Mouse (Mus musculus) heart, embryonic 12.5 days (tissue): ENCODE data around the gene Preb. TPM values are rescaled to one million over a fixed set of nuclear protein-coding genes. Genes with fewer than 3 reads are reported as not detected.

Source experiments
- ATAC-seq: fragments of 200-750 bp; cut with Nextera tagmentation; 2 replicates; pipeline ENCODE4 v1.8.0; 2017; ENCODE audit warnings: moderate TSS enrichment, moderate library complexity; ENCODE audit not compliant: insufficient number of reproducible peaks, low FRiP score
- H3K27ac ChIP-seq: fragments of 300-500 bp; sonication (generic); 2 replicates; pipeline ENCODE4 v1.5.1; 2016; ENCODE audit warnings: mild to moderate bottlenecking, moderate library complexity; ENCODE audit not compliant: poor library complexity, severe bottlenecking
- H3K27me3 ChIP-seq: fragments of 300-500 bp; sonication (generic); replicated peaks from 2 replicates; pipeline ENCODE4 v1.6.1; 2016; ENCODE audit warnings: mild to moderate bottlenecking, moderate library complexity
- H3K36me3 ChIP-seq: fragments of 300-500 bp; sonication (generic); 2 replicates; pipeline ENCODE4 v1.6.1; 2016; ENCODE audit warnings: mild to moderate bottlenecking, moderate library complexity
- H3K4me1 ChIP-seq: fragments of 300-500 bp; sonication (generic); replicated peaks from 2 replicates; pipeline ENCODE4 v1.6.1; 2016; ENCODE audit warnings: mild to moderate bottlenecking
- H3K4me2 ChIP-seq: fragments of 300-500 bp; sonication (generic); 2 replicates; pipeline ENCODE4 v1.6.1; 2016; ENCODE audit warnings: mild to moderate bottlenecking, moderate library complexity
- H3K4me3 ChIP-seq: fragments of 300-500 bp; sonication (generic); 2 replicates; pipeline ENCODE4 v1.5.1; 2016; ENCODE audit warnings: mild to moderate bottlenecking
- H3K9ac ChIP-seq: fragments of 300-500 bp; sonication (generic); 2 replicates; pipeline ENCODE4 v1.6.1; 2016; ENCODE audit warnings: mild to moderate bottlenecking, moderate library complexity
- H3K9me3 ChIP-seq: fragments of 300-500 bp; sonication (generic); replicated peaks from 2 replicates; pipeline ENCODE4 v1.6.1; 2016; ENCODE audit warnings: mild to moderate bottlenecking, moderate library complexity
- whole genome bisulfite sequencing: fragments of 180-500 bp; shearing (Covaris S2); methylation state at CpG from one replicate; pipeline ENCODE4 v1.1.7; 2016; 5-methylcytosine and 5-hydroxymethylcytosine counted together
- polyA plus RNA-seq: library from polyadenylated mRNA; unstranded; fragments of >200 nt; fragmentation: Nextera tagmentation; extraction: Ambion mirVana; gene quantifications from 2 replicates; pipeline ENCODE4 v1.2.1, GENCODE M21; 2016

Gene Preb
- polyA plus RNA-seq, 1 experiment from 2014 or later, result 86.0 TPM

DNA sequence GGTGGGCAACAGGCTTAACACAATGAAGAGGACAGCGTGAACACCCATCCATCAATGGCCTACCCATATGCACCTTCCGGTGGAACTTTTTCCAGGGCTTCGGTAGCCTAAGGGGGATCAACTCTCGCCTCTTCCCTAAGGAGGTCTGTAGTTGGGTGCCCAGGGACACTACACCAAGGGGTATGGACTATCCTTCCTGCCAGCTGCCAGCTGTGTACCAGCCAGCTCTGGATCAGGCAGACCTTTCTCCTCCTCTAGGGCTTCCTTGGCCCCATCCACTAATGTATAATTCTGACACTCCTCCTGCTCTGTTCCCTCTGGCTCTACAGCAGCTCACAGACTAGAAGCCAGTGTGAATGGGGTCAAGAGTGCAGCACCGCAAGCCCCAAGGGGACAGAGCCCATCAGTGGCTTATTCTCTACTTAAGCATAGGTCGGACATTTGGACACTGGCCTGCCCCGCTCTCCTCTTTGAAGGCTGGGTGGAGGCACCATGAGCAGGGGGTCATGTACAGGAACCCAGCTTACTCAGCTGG is 46.0 kb downstream of the Preb start:
- Histone ChIP-seq H3K4me3 (peak overlapping the region; percentile 51), H3K4me1 (peaks cover 85% of the 10 kb centered on the region), H3K9me3 (no peaks in the 10 kb centered on the region), H3K27me3 (no peaks in the 10 kb centered on the region), H3K36me3 (peaks cover 26% of the 10 kb centered on the region), H3K27ac (peak overlapping the region; percentile 94), H3K4me2 (peak overlapping the region; percentile 74), H3K9ac (peak overlapping the region; percentile 75)
- 65% methylated on average over 7 of the region's 7 CpGs for WGBS
- no peak for ATAC-seq

DNA sequence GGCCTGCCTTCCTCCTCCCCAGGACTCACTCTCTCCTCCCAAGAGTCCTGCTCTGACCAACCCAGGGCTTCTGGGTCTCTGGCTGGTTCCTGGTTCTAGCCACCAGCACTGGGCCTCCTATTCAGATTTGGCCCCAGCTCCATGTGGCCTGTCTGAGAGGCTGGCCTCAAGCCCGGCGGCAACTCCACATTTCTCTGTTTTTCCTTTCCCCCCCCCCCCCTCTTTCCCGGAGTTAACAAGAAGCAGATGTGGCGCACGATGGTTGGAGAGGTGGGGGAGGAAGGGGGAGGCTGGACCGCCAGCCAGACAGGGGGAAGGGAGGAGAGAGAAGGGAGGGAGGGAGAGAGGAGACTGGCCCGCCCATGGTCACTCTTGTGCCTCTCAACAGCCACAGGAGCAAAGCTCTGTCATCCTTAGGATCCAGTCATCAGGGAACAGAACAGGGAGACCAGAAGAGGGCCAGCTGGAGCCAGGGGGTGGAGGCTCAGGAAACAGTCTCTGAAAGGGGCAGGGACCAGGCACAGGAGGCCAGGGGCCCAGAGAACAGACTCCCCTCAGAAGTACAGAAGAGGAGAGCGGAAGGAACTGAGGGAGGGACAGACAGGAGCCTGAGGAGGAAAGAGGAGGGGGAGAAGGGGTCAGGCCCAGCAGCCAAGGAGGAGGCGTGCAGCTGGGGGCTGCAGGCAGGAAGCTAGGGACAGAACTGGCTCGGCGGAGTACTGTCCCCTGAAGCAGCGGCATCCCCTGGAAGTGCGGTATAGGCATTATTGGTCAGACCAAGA is 46.9 kb downstream of the Preb start, which contains the start of gene Emilin1:
Emilin1 (plus strand) TSS at position 343 of the 782 bp plus-strand sequence.
- Histone ChIP-seq H3K9me3 (no peaks in the 10 kb centered on the region), H3K9ac (peak within 1 kb of the TSS; percentile 75), H3K4me1 (peaks cover 89% of the 10 kb centered on the region), H3K4me2 (peak within 1 kb of the TSS; percentile 74), H3K36me3 (peaks cover 17% of the 10 kb centered on the region), H3K4me3 (peak within 1 kb of the TSS; percentile 51), H3K27ac (peak within 1 kb of the TSS; percentile 94), H3K27me3 (no peaks in the 10 kb centered on the region)
- ATAC-seq, result peak; percentile 80
- 19% methylated on average over 13 of the region's 13 CpGs for WGBS

DNA sequence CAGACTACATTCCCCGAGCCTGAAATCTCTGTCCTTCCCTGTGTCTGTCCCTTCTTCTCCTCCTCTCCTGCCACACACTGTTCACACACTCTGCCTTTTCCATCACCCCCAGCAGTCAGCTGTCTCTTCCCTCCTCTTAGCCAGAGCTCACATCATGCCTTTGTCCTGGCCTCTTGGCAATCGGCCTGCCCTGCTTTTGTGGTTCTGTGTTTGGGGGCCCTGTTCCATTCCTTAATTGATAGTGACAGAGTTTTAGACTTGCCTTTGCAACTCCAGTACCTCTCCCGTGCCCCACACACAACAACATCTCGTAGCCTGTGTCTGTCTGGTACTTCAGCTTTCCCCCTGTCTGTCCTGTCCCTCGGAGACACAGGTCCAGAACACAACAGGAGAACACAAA is 48.0 kb downstream of the Preb start:
- H3K4me1 ChIP-seq, result peaks cover 83% of the 10 kb centered on the region
- no peaks in the 10 kb centered on the region for H3K9me3 ChIP-seq
- peak overlapping the region; percentile 94 for H3K27ac ChIP-seq
- peaks cover 6% of the 10 kb centered on the region for H3K36me3 ChIP-seq
- 50% methylated on average over 5 of the region's 5 CpGs for WGBS
- no peak overlapping the region for H3K4me3 ChIP-seq
- H3K27me3 ChIP-seq, result no peaks in the 10 kb centered on the region
- H3K4me2 ChIP-seq, result no peak overlapping the region
- ATAC-seq, result no peak
- H3K9ac ChIP-seq, result no peak overlapping the region

DNA sequence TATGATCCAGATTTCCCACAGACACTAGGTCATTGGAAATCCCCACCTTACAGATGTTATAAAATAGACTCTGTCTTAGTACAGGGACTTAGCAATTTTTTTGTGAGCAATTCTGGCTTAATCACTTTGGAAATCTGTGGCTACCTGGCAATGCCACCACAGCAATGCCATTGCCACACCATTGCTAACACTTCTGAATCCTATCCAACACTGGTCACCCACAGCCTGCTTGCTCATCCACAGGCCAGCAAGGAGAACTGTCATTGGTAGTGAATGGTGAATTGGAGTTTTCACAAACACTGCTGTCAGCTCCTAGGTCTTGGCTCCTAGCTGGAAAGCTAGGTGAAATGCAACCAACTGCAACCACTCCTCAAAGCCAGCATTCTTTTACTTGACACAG is 49.7 kb downstream of the Preb start:
- peaks cover 8% of the 10 kb centered on the region; the same call in 1 of the 2 replicates for H3K36me3 ChIP-seq
- ATAC-seq, result no peak
- H3K9me3 ChIP-seq, result no peaks in the 10 kb centered on the region
- no peaks in the 10 kb centered on the region for H3K27me3 ChIP-seq
- no peak overlapping the region for H3K4me2 ChIP-seq
- H3K4me1 ChIP-seq, result peaks cover 81% of the 10 kb centered on the region
- peak overlapping the region; percentile 25; the same call in 1 of the 2 replicates for H3K27ac ChIP-seq
- H3K4me3 ChIP-seq, result no peak overlapping the region
- H3K9ac ChIP-seq, result no peak overlapping the region; the same call in 1 of the 2 replicates

DNA sequence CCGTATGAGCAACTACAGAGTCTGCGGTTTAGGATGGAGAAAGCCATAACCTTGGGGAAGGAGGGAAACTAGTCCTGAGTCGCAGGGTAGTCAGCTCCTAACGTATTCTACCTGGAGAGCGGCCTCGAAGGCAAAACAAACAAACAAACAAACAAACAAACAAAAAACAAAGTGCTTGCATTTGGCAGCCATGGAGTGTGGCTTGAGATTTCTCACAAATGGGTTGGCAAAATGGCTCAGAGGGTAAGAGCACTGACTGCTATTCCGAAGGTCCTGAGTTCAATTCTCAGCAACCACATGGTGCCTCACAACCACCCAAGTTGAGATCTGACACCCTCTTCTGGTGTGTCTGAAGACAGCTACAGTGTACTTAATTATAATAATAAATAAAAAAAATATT is 50.3 kb downstream of the Preb start:
- no peak overlapping the region for H3K4me2 ChIP-seq
- ATAC-seq, result no peak
- H3K4me1 ChIP-seq, result peaks cover 78% of the 10 kb centered on the region
- H3K36me3 ChIP-seq, result peaks cover 14% of the 10 kb centered on the region
- WGBS, result 78% methylated on average over 7 of the region's 7 CpGs
- H3K27me3 ChIP-seq, result no peaks in the 10 kb centered on the region
- no peak overlapping the region for H3K4me3 ChIP-seq
- H3K27ac ChIP-seq, result peak overlapping the region; percentile 98
- H3K9me3 ChIP-seq, result no peaks in the 10 kb centered on the region
- H3K9ac ChIP-seq, result no peak overlapping the region

DNA sequence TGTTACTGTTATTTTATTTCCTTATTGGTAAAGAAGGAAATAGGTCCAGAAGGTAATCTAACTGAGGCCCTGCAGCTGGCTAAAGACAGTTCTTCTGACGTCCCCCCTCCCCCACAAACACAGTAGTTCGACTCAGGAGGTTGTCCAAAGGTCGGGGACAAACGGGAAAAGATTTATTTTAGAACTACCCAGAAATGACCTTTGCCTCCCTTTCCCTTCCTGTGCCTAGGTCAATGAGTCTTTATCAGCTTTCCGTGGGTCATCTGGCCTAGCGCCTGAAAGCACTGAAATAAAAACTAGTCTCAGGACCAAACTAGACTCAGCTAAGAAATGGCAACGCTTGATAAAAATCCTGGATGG is 50.9 kb downstream of the Preb start:
- H3K4me3 ChIP-seq, result no peak overlapping the region
- H3K9me3 ChIP-seq, result no peaks in the 10 kb centered on the region
- ATAC-seq, result no peak
- H3K36me3 ChIP-seq, result peaks cover 20% of the 10 kb centered on the region
- peak overlapping the region; percentile 97; the same call in 1 of the 2 replicates for H3K4me2 ChIP-seq
- H3K27me3 ChIP-seq, result no peaks in the 10 kb centered on the region
- H3K27ac ChIP-seq, result peak overlapping the region; percentile 98
- H3K9ac ChIP-seq, result no peak overlapping the region; the same call in 1 of the 2 replicates
- peaks cover 75% of the 10 kb centered on the region for H3K4me1 ChIP-seq
- WGBS, result 14% methylated on average over 7 of the region's 7 CpGs

DNA sequence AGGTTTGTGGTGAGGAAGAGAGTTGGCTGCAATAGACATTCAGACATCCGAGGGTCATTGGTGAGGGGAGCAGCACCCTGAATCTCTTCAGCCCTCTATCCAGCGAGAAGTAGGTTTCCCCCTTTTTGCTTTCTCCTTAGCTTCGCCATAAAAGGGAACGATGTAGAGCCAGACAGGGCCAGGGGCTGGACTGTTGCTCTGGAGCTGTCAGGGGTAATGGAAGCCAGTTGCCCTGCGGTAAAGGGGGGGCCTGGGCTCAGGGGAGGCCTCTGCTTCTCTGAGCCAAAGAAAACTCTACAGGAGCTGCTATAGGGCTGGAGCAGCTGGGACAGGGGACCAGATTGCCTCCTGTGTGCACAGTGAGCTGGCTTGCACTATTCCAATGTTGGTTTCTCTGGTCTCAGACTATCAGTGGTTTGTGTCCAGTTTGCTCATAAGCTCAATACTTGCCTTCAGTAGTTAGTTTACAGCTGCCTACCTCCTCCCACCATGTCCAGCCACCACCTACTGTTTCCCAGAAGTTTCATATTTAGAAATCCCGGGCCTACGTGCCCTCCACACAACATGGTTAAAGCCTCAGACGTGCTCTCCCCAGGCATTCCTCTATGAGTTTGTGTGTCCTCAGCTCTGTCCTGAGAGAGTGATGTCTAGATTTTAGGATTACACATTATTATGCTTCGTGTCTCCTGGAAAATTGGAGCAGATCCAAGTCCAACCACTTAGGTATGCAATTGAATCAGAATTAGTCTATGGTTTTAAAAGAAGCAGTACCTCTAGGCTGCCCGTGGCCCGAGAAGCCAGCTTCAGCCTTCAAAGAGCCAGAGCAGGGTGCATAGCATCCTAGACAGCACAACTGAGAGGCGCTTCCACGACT is 51.5 kb downstream of the Preb start:
- no peaks in the 10 kb centered on the region for H3K9me3 ChIP-seq
- peak overlapping the region; percentile 98 for H3K27ac ChIP-seq
- H3K27me3 ChIP-seq, result no peaks in the 10 kb centered on the region
- ATAC-seq, result peak; percentile 41; the same call in 1 of the 2 replicates
- peak overlapping the region; percentile 97 for H3K4me2 ChIP-seq
- peak overlapping the region; percentile 70 for H3K4me3 ChIP-seq
- 29% methylated on average over 13 of the region's 13 CpGs for WGBS
- H3K4me1 ChIP-seq, result peaks cover 68% of the 10 kb centered on the region
- H3K9ac ChIP-seq, result peak overlapping the region; percentile 93
- H3K36me3 ChIP-seq, result peaks cover 26% of the 10 kb centered on the region

DNA sequence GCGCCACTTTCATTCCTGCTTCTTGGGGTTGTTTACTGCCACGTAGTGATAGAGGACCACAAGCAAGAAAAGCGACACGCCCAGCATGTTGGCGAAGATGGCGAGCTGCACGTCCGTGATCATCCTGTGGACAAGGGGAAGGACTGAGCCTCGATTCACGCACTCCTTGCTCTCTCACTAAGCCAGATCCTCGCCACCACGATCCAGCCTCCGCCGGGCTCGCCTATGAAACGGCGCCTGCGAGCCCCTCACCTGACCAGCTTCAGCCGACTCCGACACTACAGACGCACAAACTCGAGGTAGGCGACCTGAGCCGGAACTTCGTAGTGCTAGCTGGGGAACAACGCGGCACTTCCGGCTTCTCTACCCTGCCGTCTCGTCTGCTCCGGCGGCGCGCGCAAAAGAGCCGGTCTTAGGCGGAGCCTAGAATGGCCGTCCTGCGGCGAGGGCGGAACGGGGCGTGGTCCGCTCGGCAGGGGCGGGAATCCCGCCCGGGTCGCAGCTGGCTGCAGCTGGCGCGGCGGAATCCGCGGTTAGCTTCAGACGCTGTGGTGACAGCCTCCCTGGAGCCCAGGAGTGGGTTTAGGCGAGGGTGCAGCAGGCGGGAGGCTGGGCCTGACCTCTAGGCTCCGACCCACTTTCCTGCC is 52.6 kb downstream of the Preb start, which contains the start of gene Ost4:
Ost4 (minus strand) TSS at position 376 of the 647 bp plus-strand sequence.
- peak within 1 kb of the TSS; percentile 70 for H3K4me3 ChIP-seq
- H3K27me3 ChIP-seq, result no peaks in the 10 kb centered on the region
- H3K4me2 ChIP-seq, result peak within 1 kb of the TSS; percentile 97
- H3K9me3 ChIP-seq, result no peaks in the 10 kb centered on the region
- peak; percentile 93 for ATAC-seq
- H3K27ac ChIP-seq, result peak within 1 kb of the TSS; percentile 98
- H3K9ac ChIP-seq, result peak within 1 kb of the TSS; percentile 93
- peaks cover 37% of the 10 kb centered on the region for H3K36me3 ChIP-seq
- peaks cover 60% of the 10 kb centered on the region for H3K4me1 ChIP-seq
- under 1% methylated on average over 58 of the region's 58 CpGs for WGBS

DNA sequence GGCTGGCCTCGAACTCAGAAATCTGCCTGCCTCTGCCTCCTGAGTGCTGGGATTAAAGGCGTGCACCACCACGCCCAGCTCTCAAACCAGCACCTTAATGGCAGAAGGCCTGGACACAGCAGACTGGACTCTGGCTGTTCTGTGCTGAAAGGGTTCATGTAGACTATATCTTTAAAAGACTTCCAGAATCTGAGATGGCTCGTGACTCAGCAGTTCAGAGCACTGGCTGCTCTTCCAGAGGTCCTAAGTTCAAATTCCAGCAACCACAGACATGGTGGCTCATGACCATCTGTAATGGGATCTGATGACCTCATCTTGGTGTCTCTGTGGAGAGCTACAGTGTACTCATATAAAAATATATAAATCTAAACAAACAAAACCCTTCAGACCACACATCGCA is 58.3 kb downstream of the Preb start:
- 90% methylated on average over 5 of the region's 5 CpGs for WGBS
- peaks cover 17% of the 10 kb centered on the region for H3K4me1 ChIP-seq
- no peaks in the 10 kb centered on the region for H3K27me3 ChIP-seq
- ATAC-seq, result no peak
- H3K9ac ChIP-seq, result no peak overlapping the region
- H3K9me3 ChIP-seq, result no peaks in the 10 kb centered on the region
- H3K4me2 ChIP-seq, result no peak overlapping the region
- peaks cover 73% of the 10 kb centered on the region for H3K36me3 ChIP-seq
- no peak overlapping the region for H3K4me3 ChIP-seq
- H3K27ac ChIP-seq, result no peak overlapping the region
